Mouse (Mus musculus) lung, adult 2 months (tissue): ENCODE measurements around the gene Tjp1.

ENCODE experiments used
- CTCF ChIP-seq: fragments of 200-500 bp; IDR thresholded peaks from 2 replicates; pipeline ENCODE4 v1.5.1; 2011; ENCODE audit warnings: mild to moderate bottlenecking, low read length, control low read depth; ENCODE audit not compliant: insufficient read depth
- POLR2A ChIP-seq: fragments of 200-500 bp; IDR thresholded peaks from 2 replicates; pipeline ENCODE4 v1.6.1; 2011; ENCODE audit warnings: low read depth, mild to moderate bottlenecking, control low read depth, low read length, borderline replicate concordance; ENCODE audit errors: extremely low read depth

DNA sequence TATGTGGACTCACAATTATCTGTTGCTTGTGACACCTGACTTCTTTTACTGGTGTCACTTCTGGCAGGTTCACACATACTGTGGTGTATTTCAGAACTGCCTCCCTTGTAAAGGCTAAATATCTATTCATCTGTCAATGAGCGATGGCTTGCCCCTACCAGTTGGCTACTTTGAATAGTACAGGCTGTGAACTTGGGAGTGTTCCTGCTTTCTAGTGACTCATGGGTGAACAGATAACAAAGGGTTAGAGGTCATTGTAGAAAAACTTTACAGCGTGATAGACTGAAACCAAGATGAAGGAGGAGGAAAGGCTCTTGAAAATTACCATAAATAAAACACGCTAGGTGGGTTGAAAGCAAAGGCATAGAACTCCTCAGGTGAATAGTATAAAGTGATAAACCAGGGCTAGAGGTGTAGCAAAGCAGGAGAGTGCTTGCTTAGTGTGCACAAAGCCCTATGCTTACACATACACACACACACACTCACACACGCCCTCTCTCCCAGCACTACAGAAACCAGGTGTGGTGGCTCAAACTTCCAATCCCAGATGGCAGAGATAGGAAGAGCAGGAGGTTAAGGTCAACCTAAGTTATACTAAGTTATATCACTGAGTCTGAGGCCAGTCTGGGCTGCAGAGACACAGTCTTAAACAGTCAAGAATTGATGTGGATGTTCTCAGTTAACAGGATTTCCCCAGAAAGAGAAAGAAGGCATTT is 60.1 kb downstream of the Tjp1 start:
- no peak for TF ChIP-seq POLR2A
- no peak for TF ChIP-seq CTCF
